Comparison of ENCODE assay signal across 22 mouse cellular contexts in genomic region chr5:123580043-123580442, GRCm38 (mm10). TPM values are rescaled to one million over a fixed set of nuclear protein-coding genes. Genes with fewer than 3 reads are reported as not detected.
"Had no signal": no experiment of that assay in that cellular context is flagged by ENCODE, and none has a peak within 500 bp of the region (broad histone marks: within the 10 kb centered on the region; RNA-seq: fewer than 3 reads in every experiment).

No protein-coding gene starts in this region.

- H3K27me3 ChIP-seq: intestine, embryonic 15.5 days; limb, embryonic 12.5 days; limb, embryonic 15.5 days; midbrain, embryonic 12.5 days; midbrain, embryonic 15.5 days; neural tube, embryonic 13.5 days had no signal

- H3K4me1 ChIP-seq: intestine, embryonic 15.5 days; limb, embryonic 12.5 days; limb, embryonic 15.5 days; midbrain, embryonic 12.5 days; midbrain, embryonic 15.5 days; neural tube, embryonic 13.5 days had no signal

- H3K27ac ChIP-seq: intestine, embryonic 15.5 days; limb, embryonic 12.5 days; limb, embryonic 15.5 days; liver, embryonic 14.5 days; macrophage; midbrain, embryonic 12.5 days; midbrain, embryonic 15.5 days; neural tube, embryonic 13.5 days; stomach, postnatal 0 days had no signal

- ATAC-seq: intestine, embryonic 15.5 days; liver, postnatal 0 days; lung, postnatal 0 days; midbrain, embryonic 15.5 days had no signal

- H3K4me3 ChIP-seq: intestine, embryonic 15.5 days; limb, embryonic 12.5 days; limb, embryonic 15.5 days; midbrain, embryonic 12.5 days; midbrain, embryonic 15.5 days; myocyte; neural tube, embryonic 13.5 days had no signal

- DNase-seq: kidney, adult 11 months; kidney, adult 9 months; kidney, postnatal 14 days; kidney, postnatal 4 days; left cerebral cortex, postnatal 4 days; liver, postnatal 0 days; lung, embryonic 14.5 days; right cerebral cortex, adult 18-20 months; right cerebral cortex, postnatal 14 days; right cerebral cortex, postnatal 4 days had no signal

RNA-seq across cellular contexts. Expression of gene Gm49027, which starts 54.8 kb away (rescaled TPM):
- total RNA-seq: neutrophil, adult 5-6 weeks had no signal
- polyA plus RNA-seq: liver, postnatal 0 days; macrophage; myocyte had no signal
